Mouse (Mus musculus): ENCODE data around the gene 4930512M02Rik.

The 4930512M02Rik gene

DNA sequence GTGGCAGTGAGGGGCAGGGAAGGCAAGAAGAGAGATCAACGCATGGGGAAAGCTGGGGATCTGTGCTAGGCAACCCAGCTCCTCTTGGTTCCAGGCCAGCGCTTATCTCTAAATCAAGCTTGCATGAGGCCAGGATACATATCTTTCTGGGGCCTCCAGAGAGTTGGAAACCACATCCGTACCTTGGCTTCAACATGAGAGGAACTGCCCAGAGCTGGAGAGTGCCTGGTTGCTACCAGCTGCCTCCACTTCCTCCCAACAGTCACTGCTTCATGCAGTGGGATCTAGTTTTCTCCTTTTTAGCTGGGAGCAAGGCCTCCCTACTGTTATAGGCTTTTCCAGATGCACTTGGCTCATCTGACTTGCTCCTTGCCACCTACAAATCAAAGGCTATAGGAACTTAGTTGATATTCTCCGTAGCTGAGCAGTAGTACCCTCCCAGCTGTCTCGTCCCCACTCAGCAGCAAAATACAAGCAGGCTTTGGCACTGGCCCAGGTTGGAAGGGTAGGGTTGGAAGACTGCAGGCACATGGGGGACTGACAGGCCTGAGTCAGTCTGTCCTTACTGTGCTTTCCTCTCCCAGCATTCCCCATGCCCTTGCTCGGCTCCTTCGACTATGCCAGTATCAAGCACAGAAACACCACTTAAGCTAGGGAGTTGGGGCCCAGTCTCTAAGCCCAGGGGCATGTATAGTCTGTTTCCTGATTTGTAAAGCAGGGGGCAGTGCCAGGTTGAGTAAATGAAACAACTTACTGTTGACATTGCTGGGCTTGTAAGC lies 63.2 kb downstream of the 4930512M02Rik start:
- DNase-seq (ENCODE audit: low read depth, low spot score), result no peak

DNA sequence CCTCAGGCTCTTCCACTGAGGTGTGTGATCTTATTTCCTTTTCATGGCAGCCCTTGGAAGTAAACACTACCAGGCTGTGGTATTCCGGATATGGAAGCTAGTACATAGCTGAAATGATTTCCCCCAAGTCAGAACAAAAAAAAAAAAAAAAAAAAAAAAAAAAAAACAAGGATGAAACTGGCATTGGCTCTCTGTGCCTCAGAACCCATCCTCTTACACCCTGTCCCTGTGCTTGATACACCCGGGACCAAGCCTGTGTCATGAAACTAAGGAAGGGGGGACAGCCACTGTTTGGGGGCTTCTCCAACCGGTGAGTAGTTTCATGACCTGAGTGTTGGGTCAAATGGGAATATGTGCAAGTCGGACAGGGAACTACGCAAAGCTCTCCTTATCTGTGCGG lies 66.5 kb downstream of the 4930512M02Rik start:
- no peak for DNase-seq (ENCODE audit: low read depth, low spot score)

DNA sequence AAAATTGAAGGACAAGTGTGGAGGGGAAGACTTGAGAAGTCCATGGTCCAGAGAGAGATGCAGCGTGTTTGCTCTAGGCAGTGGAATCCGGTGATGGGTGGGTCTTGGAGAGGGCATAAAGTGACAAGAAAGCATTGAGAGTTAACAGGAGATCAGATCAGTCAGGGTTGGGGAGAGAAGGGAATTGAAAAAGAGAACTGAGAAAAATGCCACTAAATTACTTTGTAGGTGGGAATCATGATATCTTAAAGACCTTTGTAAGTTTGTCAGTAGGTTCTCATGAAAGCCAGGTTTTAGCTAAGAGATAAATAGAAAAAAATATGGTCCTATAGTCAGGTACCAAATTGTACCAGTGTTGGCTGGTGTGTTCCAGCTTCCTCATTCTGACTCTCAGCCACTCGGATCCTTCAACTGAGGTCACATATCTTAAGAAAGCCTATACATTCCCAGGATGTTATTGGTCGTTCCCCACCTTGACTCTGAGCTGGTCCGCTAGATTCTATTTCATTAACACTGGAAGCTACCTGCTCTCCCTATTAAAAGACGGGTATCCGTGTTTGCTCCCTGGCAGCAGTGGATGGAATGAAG lies 68.4 kb downstream of the 4930512M02Rik start:
- DNase-seq (ENCODE audit: low read depth, low spot score), result no peak

DNA sequence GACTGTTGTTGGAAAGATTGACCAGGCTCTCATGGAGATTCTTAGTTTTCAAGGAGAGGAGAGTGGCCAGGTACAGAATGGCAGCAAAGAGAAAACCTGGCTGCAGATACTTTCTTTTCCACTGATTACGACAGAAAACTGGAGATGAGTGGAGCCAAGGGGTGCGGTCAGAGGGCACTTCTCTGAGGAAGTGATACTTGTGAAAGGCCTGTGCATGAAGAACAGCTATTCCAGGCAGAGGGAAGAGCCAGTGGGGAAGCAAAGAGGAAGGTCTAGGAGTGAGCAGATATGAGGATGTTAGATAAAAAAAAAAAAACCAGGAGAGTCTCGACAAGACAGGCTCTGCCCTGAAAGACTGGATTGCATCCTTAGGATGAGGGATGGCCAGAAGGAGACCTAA lies 69.0 kb downstream of the 4930512M02Rik start:
- DNase-seq (ENCODE audit: low read depth, low spot score), result no peak

DNA sequence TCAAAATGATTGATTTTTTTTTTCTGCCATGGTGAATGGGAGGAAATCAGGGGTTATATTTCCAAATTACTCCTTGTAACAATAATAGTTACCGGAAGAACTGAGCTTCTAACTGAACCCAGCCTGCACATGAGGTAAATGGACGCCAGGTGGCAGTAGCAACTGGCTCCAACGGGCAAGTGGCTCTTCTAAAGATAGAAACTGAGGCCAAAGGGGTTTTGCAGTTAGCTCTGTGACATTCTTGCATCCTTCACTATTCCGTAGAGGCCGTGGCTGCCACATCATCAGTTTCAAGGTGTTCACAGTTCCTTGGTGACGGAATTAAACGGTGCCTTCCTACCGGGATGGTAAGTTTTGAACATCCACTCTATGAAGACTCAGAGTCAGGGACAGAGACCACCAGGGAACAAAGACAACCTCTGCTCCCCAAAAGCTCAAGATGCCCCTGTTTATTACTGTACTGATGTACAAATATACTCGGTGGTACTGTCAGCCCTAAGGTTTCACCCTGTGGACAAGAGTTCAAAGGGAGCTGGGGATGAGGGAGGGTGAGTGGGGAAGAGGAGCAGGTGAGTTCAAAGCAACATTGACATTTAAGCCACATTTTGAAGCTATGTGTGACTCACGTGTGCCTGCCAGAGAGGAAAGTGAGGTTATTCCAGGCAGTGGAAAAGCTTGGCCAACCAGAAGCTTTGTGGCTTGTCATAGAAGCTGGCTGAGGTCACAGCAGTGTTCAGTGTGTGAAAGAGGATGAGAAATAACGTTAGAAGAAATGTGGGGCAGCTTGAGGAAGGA lies 70.3 kb downstream of the 4930512M02Rik start:
- DNase-seq (ENCODE audit: low read depth, low spot score), result peak; percentile 26

DNA sequence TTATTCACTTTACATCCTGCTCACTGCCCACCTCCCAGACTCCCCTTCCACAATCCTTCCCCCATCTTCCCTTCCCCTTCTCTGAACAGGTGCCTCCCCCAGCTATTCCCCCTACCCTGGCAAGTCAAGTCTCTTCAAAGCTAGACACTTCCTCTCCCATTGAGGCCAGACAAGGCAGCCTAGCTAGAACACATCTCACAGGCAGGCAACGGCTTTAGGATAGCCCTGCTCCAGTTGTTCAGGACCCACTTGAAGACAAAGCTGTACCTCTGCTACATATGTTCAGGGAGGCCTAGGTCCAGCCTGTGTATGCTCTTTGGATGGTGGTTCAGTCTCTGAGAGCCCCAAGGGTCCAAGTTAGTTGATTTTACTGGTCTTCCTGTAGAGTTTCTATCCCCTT lies 71.4 kb downstream of the 4930512M02Rik start:
- DNase-seq (ENCODE audit: low read depth, low spot score), result no peak

DNA sequence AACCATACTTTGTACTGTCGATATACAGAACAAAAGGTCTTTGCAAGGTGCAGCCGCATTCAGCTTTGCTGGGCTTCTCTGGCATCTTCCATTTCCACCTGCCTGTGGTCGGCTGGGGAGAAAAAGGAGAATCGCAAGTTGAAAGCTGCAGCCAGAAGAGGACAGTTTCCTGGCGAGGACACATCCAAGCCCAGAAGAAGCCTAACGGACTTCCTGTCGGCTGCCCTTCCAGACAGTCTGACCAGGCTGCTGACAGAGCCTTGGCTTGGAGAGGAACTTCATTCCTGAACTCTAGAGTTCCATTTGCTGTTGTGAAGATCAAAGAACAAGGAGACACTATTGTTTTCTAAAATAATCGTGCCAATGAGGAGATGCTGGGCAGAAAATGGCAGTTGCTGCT lies 72.1 kb downstream of the 4930512M02Rik start:
- DNase-seq (ENCODE audit: low read depth, low spot score), result no peak

DNA sequence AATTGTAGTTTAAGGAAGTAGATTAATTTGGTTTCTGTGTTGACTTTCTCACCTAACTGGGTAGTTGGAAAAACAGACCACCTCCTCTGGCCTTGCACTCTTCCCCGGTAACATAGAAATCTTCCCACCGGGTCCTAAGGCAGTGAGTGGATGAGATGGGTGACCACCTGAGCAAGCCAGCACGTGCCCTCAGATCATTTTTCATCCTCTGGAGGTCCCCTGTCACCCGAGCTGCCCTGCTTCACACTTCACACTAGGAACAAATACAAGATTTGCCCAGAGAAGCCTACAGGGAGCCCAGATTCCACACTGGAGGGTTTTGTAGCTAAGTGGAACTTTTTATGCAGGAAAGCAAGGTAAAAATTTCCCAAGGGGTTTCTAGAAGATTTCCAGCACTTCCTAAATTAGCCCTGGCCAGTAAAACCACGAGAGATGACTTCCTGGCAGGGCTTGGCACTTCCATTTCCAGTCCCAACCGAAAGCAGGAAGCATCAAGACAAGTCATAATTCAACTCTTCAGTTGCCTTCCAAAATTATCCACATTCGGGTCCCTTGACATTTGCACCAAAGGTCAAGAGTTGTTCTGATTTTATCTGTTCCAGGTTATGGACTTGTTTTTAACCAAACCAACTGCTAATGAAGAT lies 79.9 kb downstream of the 4930512M02Rik start:
- no peak for DNase-seq (ENCODE audit: low read depth, low spot score)

DNA sequence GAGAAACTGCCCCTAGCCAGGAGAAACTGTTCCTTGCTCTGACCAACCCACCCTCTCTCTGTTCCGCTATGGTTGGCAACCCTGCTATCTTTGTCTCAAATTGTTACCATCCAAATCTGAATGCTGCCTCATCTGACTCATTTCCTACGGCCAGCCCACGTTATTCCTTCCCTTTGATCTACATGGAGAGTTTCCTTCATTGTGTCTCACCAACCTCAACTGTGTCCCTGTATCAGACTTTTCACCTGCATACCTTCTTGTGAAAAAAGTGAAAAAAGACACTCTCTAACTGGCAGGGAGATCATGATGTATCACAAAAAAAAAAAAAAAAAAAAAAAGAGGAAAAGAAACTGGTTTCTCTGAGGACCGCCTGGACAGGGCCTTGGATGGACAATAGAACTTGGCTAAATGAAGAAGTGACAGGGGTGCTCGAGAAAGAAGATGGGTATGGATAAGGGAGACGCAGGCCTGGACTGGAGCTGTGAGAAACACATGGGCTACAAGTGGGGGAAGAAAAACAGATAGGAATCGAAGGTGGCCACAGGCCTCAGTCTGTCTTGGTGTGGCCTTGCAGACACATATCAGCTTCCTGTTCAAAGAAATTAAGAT lies 80.6 kb downstream of the 4930512M02Rik start:
- DNase-seq (ENCODE audit: low read depth, low spot score), result no peak

DNA sequence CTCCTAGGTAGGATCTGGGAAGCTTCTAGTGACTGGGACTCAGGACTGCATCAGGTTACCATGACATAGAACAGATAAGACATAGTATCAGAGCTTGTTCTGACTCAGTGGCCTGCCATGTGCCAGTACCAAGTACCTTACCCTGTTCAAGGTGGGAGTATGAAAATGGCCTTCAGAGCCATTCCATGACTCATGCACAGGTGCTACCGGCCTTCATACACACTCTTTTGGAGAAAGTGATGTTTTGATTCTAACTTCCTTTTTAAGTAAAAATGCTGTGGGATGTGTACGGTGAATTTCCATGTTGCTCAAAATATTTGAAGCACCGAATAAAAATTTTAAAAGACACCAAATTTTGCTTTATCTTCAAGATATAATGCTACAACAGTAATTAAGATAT lies 81.7 kb downstream of the 4930512M02Rik start:
- no peak for DNase-seq (ENCODE audit: low read depth, low spot score)
